Comparison of ENCODE assay signal across 10 mouse cellular contexts in genomic region chr4:106622712-106623111, GRCm38 (mm10). TPM values are rescaled to one million over a fixed set of nuclear protein-coding genes. Genes with fewer than 3 reads are reported as not detected.
DNase-seq lines count a peak whose midpoint lies in the region; ATAC-seq and TF ChIP-seq lines count a peak whose summit lies in the region.
"Had no signal": no experiment of that assay in that cellular context is flagged by ENCODE, and none has a peak within 500 bp of the region (broad histone marks: within the 10 kb centered on the region; RNA-seq: fewer than 3 reads in every experiment).

No protein-coding gene starts in this region.

- TF ChIP-seq POLR2A in kidney, adult 2 months (IDR thresholded peaks at IDR 0.05; ENCODE audit: low read depth, low read length) = no peak

- no peak overlapping the region for H3K4me2 ChIP-seq in midbrain, embryonic 11.5 days
- H3K4me2 ChIP-seq in midbrain, embryonic 13.5 days (replicated peaks) = no peak overlapping the region
- peak overlapping the region; percentile 62 for H3K4me2 ChIP-seq in intestine, embryonic 16.5 days (ENCODE audit: low read depth, low read length)
- peak overlapping the region; percentile 59 for H3K4me2 ChIP-seq in stomach, embryonic 15.5 days

- DNase-seq in kidney, adult 2 months = no peak
- no peak for DNase-seq in kidney, postnatal 25 days
- DNase-seq in midbrain, embryonic 11.5 days (ENCODE audit: low spot score, missing footprints) = peak; percentile 75
- DNase-seq: cerebellum, adult 8-10 months; retina, postnatal 1 day had no signal

- 33% methylated on average over 28 of the region's 28 CpGs for WGBS in kidney, adult 2 months
- WGBS in midbrain, embryonic 11.5 days = 31% methylated on average over 28 of the region's 28 CpGs
- 29% methylated on average over 28 of the region's 28 CpGs for WGBS in midbrain, embryonic 13.5 days
- WGBS in intestine, embryonic 16.5 days = 35% methylated on average over 28 of the region's 28 CpGs
- WGBS in stomach, embryonic 15.5 days = 23% methylated on average over 28 of the region's 28 CpGs

- H3K9me3 ChIP-seq in midbrain, embryonic 11.5 days (ENCODE audit: control insufficient read depth, low read length) = no peaks in the 10 kb centered on the region
- no peaks in the 10 kb centered on the region for H3K9me3 ChIP-seq in midbrain, embryonic 13.5 days
- H3K9me3 ChIP-seq in intestine, embryonic 16.5 days (ENCODE audit: control insufficient read depth, low read length) = no peaks in the 10 kb centered on the region
- H3K9me3 ChIP-seq in stomach, embryonic 15.5 days = no peaks in the 10 kb centered on the region

- H3K9ac ChIP-seq in midbrain, embryonic 11.5 days (ENCODE audit: low read length) = no peak overlapping the region
- no peak overlapping the region for H3K9ac ChIP-seq in midbrain, embryonic 13.5 days (replicated peaks)
- peak overlapping the region; percentile 67 for H3K9ac ChIP-seq in intestine, embryonic 16.5 days (ENCODE audit: low read depth, low read length)
- no peak overlapping the region for H3K9ac ChIP-seq in stomach, embryonic 15.5 days

- ATAC-seq in midbrain, embryonic 11.5 days (ENCODE audit: low FRiP score) = no peak
- ATAC-seq in midbrain, embryonic 13.5 days = no peak
- ATAC-seq in intestine, embryonic 16.5 days = no peak
- ATAC-seq in stomach, embryonic 15.5 days (ENCODE audit: insufficient read depth, low FRiP score, low read depth) = no peak
- no peak for ATAC-seq in inflammation-experienced regulatory T-cells, adult 6 months

- no peaks in the 10 kb centered on the region for H3K27me3 ChIP-seq in kidney, adult 2 months (replicated peaks; ENCODE audit: control insufficient read depth, insufficient read depth, low read length)
- peaks cover 21% of the 10 kb centered on the region for H3K27me3 ChIP-seq in midbrain, embryonic 11.5 days (ENCODE audit: control insufficient read depth, insufficient read depth, low read length)
- H3K27me3 ChIP-seq in midbrain, embryonic 13.5 days = peaks cover 48% of the 10 kb centered on the region
- H3K27me3 ChIP-seq in intestine, embryonic 16.5 days (replicated peaks; ENCODE audit: control insufficient read depth, insufficient read depth, low read length) = peaks cover 17% of the 10 kb centered on the region; the same call in 1 of the 2 replicates
- peaks cover 35% of the 10 kb centered on the region for H3K27me3 ChIP-seq in stomach, embryonic 15.5 days (replicated peaks)

- no peak for TF ChIP-seq CTCF in kidney, adult 2 months (conservative IDR thresholded peaks at IDR 0.05; ENCODE audit: insufficient read depth, insufficient read length, low read depth, low read length)

- H3K36me3 ChIP-seq in kidney, adult 2 months (ENCODE audit: control insufficient read depth, insufficient read depth, low read length) = no peaks in the 10 kb centered on the region
- no peaks in the 10 kb centered on the region for H3K36me3 ChIP-seq in midbrain, embryonic 11.5 days (ENCODE audit: control insufficient read depth, insufficient read depth, low read length)
- no peaks in the 10 kb centered on the region for H3K36me3 ChIP-seq in midbrain, embryonic 13.5 days
- no peaks in the 10 kb centered on the region for H3K36me3 ChIP-seq in intestine, embryonic 16.5 days (ENCODE audit: control insufficient read depth, insufficient read depth, low read length)
- H3K36me3 ChIP-seq in stomach, embryonic 15.5 days = no peaks in the 10 kb centered on the region

- 0 out of 2 replicates have a peak overlapping the region, but pooled peaks have one; percentile 8 for H3K27ac ChIP-seq in kidney, adult 2 months (ENCODE audit: insufficient read depth, low read depth, low read length)
- no peak overlapping the region for H3K27ac ChIP-seq in midbrain, embryonic 11.5 days (ENCODE audit: low read depth, low read length)
- H3K27ac ChIP-seq in midbrain, embryonic 13.5 days = no peak overlapping the region
- peak overlapping the region; percentile 94 for H3K27ac ChIP-seq in intestine, embryonic 16.5 days (ENCODE audit: low read length)
- H3K27ac ChIP-seq in stomach, embryonic 15.5 days = no peak overlapping the region

- H3K4me3 ChIP-seq in kidney, adult 2 months (ENCODE audit: insufficient read depth, low read depth, low read length) = peak overlapping the region; percentile 17; the same call in 1 of the 2 replicates
- no peak overlapping the region for H3K4me3 ChIP-seq in midbrain, embryonic 11.5 days (ENCODE audit: low read depth, low read length)
- no peak overlapping the region for H3K4me3 ChIP-seq in midbrain, embryonic 13.5 days (replicated peaks)
- peak overlapping the region; percentile 50 for H3K4me3 ChIP-seq in intestine, embryonic 16.5 days (ENCODE audit: low read length)
- peak overlapping the region; percentile 38 for H3K4me3 ChIP-seq in stomach, embryonic 15.5 days (replicated peaks)
- H3K4me3 ChIP-seq: myocyte had no signal

- H3K4me1 ChIP-seq in kidney, adult 2 months (ENCODE audit: control insufficient read depth, insufficient read depth, low read length) = peaks cover 9% of the 10 kb centered on the region; the same call in 1 of the 2 replicates
- no peaks in the 10 kb centered on the region for H3K4me1 ChIP-seq in midbrain, embryonic 11.5 days (ENCODE audit: control insufficient read depth, insufficient read depth, low read length)
- 0 out of 2 replicates have a peak, but pooled peaks cover 6% of the 10 kb centered on the region for H3K4me1 ChIP-seq in midbrain, embryonic 13.5 days (replicated peaks)
- peaks cover 8% of the 10 kb centered on the region for H3K4me1 ChIP-seq in intestine, embryonic 16.5 days (ENCODE audit: control insufficient read depth, insufficient read depth, low read length)
- H3K4me1 ChIP-seq in stomach, embryonic 15.5 days = peaks cover 13% of the 10 kb centered on the region; the same call in 1 of the 2 replicates

RNA-seq across cellular contexts. Expression of gene Ttc22, which starts 0.5 kb away (rescaled TPM):
- polyA plus RNA-seq in kidney, adult 2 months (2012; rRNA removed) = 4.6 and 6.1 TPM in 2 replicates
- polyA plus RNA-seq in midbrain, embryonic 11.5 days (2014; fragmentation: Nextera tagmentation; extraction: Ambion mirVana) = not detected in 2 replicates
- 1.9 and 2.2 TPM in 2 replicates for polyA plus RNA-seq in midbrain, embryonic 13.5 days (2015; fragmentation: Nextera tagmentation; extraction: Ambion mirVana)
- polyA plus RNA-seq in intestine, embryonic 16.5 days (2015; fragmentation: Nextera tagmentation; extraction: Ambion mirVana) = 15.1 and 20.1 TPM in 2 replicates
- 7.3 and 8.2 TPM in 2 replicates for polyA plus RNA-seq in stomach, embryonic 15.5 days (2015; fragmentation: Nextera tagmentation; extraction: Ambion mirVana)
- not detected for polyA plus RNA-seq in inflammation-experienced regulatory T-cells, adult 6 months (2017; shearing (Covaris generic))

RNA-seq across cellular contexts. Expression of gene Lexm, which starts 5.7 kb away (rescaled TPM):
- not detected in 2 replicates for polyA plus RNA-seq in kidney, adult 2 months (2012; rRNA removed)
- polyA plus RNA-seq in midbrain, embryonic 11.5 days (2014; fragmentation: Nextera tagmentation; extraction: Ambion mirVana) = 0.18 and 0.25 TPM in 2 replicates
- 0.13 TPM in 1 of 2 replicates, not detected in the other for polyA plus RNA-seq in midbrain, embryonic 13.5 days (2015; fragmentation: Nextera tagmentation; extraction: Ambion mirVana)
- not detected in 2 replicates for polyA plus RNA-seq in intestine, embryonic 16.5 days (2015; fragmentation: Nextera tagmentation; extraction: Ambion mirVana)
- 0.08 TPM in 1 of 2 replicates, not detected in the other for polyA plus RNA-seq in stomach, embryonic 15.5 days (2015; fragmentation: Nextera tagmentation; extraction: Ambion mirVana)
- polyA plus RNA-seq in inflammation-experienced regulatory T-cells, adult 6 months (2017; shearing (Covaris generic)) = under 1 TPM in 1 of 3 experiments, not detected in 2; 0.82 TPM
- polyA plus RNA-seq: myocyte had no signal

RNA-seq across cellular contexts. Expression of gene Pars2, which starts 28.2 kb away (rescaled TPM):
- polyA plus RNA-seq in kidney, adult 2 months (2012; rRNA removed) = 9.6 and 10.6 TPM in 2 replicates
- 11.4 and 12.4 TPM in 2 replicates for polyA plus RNA-seq in midbrain, embryonic 11.5 days (2014; fragmentation: Nextera tagmentation; extraction: Ambion mirVana)
- 9.9 and 10.5 TPM in 2 replicates for polyA plus RNA-seq in midbrain, embryonic 13.5 days (2015; fragmentation: Nextera tagmentation; extraction: Ambion mirVana)
- 15.9 TPM in 2 replicates for polyA plus RNA-seq in intestine, embryonic 16.5 days (2015; fragmentation: Nextera tagmentation; extraction: Ambion mirVana)
- polyA plus RNA-seq in stomach, embryonic 15.5 days (2015; fragmentation: Nextera tagmentation; extraction: Ambion mirVana) = 11.5 and 13.2 TPM in 2 replicates
- 10 to 100 TPM in 2 of 3 experiments, 1 to 10 TPM in 1; 9.6 to 12.1 (median 10.0) TPM for polyA plus RNA-seq in inflammation-experienced regulatory T-cells, adult 6 months (2017; shearing (Covaris generic))

RNA-seq across cellular contexts. Expression of gene Ttc4, which starts 56.0 kb away (rescaled TPM):
- 41.3 and 50.4 TPM in 2 replicates for polyA plus RNA-seq in kidney, adult 2 months (2012; rRNA removed)
- 87.9 and 97.3 TPM in 2 replicates for polyA plus RNA-seq in midbrain, embryonic 11.5 days (2014; fragmentation: Nextera tagmentation; extraction: Ambion mirVana)
- 118 and 119 TPM in 2 replicates for polyA plus RNA-seq in midbrain, embryonic 13.5 days (2015; fragmentation: Nextera tagmentation; extraction: Ambion mirVana)
- 76.3 and 80.8 TPM in 2 replicates for polyA plus RNA-seq in intestine, embryonic 16.5 days (2015; fragmentation: Nextera tagmentation; extraction: Ambion mirVana)
- polyA plus RNA-seq in stomach, embryonic 15.5 days (2015; fragmentation: Nextera tagmentation; extraction: Ambion mirVana) = 77.9 and 80.7 TPM in 2 replicates
- 10 to 100 TPM; 40.1 to 63.1 (median 60.4) TPM for polyA plus RNA-seq in inflammation-experienced regulatory T-cells, adult 6 months (2017; shearing (Covaris generic))

Comparison
In these comparisons a context has a peak if more than half of its experiments do, and no peak if none do; other contexts are left out.
1. H3K27ac ChIP-seq: peak in kidney, adult 2 months (single experiment) and intestine, embryonic 16.5 days (single experiment); none in midbrain, embryonic 11.5 days (single experiment), midbrain, embryonic 13.5 days (single experiment) and stomach, embryonic 15.5 days (single experiment).
2. H3K4me3 ChIP-seq: peak in kidney, adult 2 months (single experiment), intestine, embryonic 16.5 days (single experiment) and stomach, embryonic 15.5 days (single experiment); none in midbrain, embryonic 11.5 days (single experiment) and midbrain, embryonic 13.5 days (single experiment).
3. H3K4me2 ChIP-seq: peak in intestine, embryonic 16.5 days (single experiment) and stomach, embryonic 15.5 days (single experiment); none in midbrain, embryonic 11.5 days (single experiment) and midbrain, embryonic 13.5 days (single experiment).